Mouse (Mus musculus) spleen, postnatal 14 days (tissue): ENCODE results near the gene Srgap3.

ENCODE experiments used
- DNase-seq, 2 experiments: peaks; one replicate each; pipeline ENCODE4 v3.0.0; 2021 to 2022; ENCODE audit warnings: low spot score in 2 of 2

Gene Srgap3

GRCm38 (mm10) chr6:112912552-112912951, 34.5 kb downstream of the Srgap3 start:
- no peak for DNase-seq

DNA sequence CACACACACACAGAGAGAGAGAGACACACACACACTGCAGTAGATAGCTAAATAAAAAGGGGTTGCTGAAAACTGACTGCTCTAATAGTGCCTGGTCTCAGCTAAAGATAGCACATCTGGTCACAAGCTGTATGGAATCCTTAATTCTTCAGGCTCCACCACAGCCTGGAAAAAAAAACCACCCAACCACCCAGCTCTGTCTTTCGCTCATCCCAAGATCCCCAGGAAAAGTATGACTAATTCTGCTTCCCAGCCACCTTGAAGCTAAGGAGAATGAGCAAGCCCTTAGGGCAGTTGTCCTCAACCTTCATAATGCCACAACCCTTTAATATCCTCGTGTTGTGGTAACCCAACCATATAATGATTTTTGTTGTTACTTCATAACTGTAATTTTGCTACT, 37.4 kb downstream of the Srgap3 start:
- DNase-seq = no peak

DNA sequence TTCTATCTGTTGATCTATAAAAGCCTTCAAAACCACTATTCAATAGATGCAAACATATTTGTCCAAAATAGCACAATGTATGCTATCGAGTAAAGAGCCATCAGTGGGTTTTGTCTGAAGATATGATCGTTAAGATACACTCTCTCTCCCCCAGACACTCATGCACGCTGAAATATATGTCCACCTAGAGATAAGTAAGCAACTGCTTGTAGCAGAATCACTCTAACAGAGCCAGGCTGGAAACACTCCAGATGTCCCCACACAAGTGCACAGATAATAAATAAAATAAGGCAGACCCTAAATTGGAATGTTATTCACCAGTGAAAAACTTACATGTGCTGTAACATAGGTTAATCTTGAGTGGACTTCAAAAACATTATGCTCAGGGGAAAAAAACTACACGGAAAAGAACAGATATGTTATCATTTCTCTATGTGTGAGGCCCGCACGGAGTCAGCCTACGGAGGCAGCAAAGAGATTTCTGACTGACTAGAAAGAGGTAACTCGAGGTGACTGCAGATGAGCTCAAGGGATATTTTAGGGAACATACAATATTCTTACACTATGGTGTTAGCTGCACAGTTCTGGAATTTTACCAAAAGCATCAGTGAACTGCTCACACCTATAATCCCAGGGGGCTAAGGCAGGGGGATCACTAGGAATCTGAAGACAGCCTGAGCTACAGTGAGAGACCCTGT, 39.0 kb downstream of the Srgap3 start:
- DNase-seq = no peak

DNA sequence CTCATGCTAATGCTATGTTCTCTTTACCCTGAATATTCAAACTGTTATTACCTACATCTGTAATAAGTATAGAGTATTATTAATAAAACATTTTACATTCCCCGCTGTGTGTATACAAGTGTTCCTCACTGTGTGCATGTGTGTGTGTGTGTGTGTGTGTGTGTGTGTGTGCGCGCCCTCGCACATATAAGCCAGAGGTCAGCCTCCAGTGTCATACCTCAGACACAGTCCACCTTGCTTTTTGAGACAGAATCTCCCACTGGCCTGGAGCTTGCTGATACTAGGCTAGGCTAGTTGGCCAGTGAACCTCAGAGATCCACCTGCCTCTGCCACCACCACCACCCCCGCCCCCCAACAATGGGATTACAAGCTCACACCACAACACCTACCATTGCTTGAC, 43.3 kb downstream of the Srgap3 start:
- DNase-seq = no peak

- DNase-seq = no peak
These were observed 43.8 kb downstream of the Srgap3 start for GRCm38 (mm10) chr6:112903226-112903625.

GRCm38 (mm10) chr6:112902791-112903190, 44.3 kb downstream of the Srgap3 start:
- no peak for DNase-seq

GRCm38 (mm10) chr6:112900306-112900705, 46.8 kb downstream of the Srgap3 start:
- no peak for DNase-seq

GRCm38 (mm10) chr6:112899711-112900110, 47.4 kb downstream of the Srgap3 start:
- no peak for DNase-seq

GRCm38 (mm10) chr6:112899276-112899675, 47.8 kb downstream of the Srgap3 start:
- DNase-seq = no peak

DNA sequence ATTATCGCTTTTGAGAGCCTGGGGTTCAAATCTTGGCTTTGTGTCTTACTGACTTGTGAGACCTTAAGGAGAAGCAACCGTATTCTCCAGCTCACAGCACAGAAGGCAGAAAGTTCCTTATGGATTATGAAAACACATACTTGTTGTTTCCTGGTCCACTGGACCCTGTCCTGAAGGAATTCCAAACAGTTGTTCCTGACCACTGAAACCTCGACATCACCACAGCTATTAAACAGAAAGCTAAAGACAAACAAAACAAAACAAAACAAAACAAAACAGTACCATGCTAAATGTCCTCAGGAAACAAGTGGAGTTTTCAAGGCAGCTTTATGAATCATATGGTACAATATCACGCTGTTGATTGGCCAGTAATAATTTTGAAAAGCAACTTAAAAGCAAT, 48.6 kb downstream of the Srgap3 start:
- no peak for DNase-seq

GRCm38 (mm10) chr6:112896372-112896771, 50.7 kb downstream of the Srgap3 start:
- no peak for DNase-seq

GRCm38 (mm10) chr6:112890331-112890751, 56.7 kb downstream of the Srgap3 start:
- DNase-seq = no peak

DNA sequence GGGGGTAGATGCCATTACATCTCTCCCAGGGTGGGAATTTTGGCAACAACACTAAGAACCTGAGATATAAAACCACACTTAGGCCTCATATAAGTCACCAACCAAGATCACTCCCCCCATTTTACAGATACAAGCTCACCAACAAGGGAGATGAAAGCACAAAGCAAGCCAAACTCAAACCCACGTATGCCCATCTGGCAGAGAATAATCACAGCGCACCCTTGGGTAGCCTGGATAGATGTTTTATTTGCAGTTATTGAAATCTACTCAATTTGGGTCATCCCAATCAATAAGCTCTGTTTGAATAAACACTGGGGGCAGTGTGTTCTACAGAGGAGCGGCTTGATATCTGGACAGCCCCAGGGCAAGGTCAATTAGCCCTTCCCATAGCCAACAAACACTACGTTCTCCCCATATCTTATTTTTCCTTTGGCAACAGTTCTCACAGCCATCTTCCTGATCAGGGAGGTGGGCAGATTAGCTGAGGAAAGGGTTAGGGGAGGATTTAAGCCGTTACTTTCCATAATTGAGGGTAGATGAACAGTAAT, 63.4 kb downstream of the Srgap3 start:
- no peak for DNase-seq

GRCm38 (mm10) chr6:112880048-112880534, 67.0 kb downstream of the Srgap3 start:
- DNase-seq = no peak

DNA sequence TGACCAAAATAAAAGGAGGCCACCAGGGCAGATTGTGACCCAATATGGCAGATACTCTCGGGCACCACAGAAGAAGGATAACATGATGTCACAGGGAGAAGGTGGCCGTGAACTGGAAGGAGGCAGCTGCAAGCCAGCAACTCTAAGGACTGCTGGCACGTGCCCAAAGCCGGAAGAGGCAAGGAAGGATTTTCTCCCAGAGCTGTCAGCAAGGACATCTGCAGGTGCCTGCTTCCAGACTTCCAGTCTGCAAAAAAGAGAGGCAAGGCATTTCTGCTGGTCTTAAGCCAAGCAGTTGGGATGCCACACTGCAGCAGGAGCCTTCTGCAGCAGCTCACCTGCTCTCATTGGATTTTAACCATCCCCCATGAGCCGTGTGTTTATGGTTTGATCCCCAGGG, 67.9 kb downstream of the Srgap3 start:
- no peak for DNase-seq

DNA sequence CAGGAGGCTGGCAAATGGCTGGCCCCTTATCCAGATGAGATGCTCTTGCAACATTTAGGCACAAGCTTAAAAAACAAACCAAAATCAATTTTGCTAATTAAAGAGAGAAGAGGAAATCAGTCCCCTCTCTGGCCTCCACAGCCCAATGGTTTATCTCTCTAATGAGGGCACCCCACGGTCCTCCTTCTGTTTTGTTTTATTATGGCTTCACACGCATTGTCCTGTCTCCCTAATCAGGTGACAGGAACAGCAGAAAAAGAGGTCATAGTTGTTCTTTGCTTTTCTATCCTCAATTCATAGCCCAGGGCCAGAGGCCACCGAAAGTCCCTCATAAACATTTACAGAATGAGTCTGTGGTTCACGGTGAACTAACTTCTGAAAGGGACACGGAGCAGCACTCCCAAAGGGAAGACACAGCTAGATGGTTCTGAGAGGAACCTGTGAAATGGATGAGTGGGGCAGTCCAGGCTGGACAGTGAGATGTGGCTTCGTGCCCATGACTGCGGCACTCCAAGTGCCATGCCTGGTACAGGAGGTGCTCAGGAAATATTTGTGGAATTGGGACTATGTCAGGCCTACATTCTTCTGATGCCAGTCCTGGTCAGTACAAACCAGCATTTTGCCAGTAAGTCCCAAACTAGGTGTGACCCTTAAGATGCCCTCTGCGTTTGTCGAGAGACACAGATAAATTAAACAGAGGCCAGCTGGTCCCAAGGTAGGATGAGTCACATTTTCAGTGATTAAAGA, 73.8 kb downstream of the Srgap3 start:
- no peak for DNase-seq

- DNase-seq = no peak
These were observed 75.8 kb downstream of the Srgap3 start for GRCm38 (mm10) chr6:112871241-112871780.

DNA sequence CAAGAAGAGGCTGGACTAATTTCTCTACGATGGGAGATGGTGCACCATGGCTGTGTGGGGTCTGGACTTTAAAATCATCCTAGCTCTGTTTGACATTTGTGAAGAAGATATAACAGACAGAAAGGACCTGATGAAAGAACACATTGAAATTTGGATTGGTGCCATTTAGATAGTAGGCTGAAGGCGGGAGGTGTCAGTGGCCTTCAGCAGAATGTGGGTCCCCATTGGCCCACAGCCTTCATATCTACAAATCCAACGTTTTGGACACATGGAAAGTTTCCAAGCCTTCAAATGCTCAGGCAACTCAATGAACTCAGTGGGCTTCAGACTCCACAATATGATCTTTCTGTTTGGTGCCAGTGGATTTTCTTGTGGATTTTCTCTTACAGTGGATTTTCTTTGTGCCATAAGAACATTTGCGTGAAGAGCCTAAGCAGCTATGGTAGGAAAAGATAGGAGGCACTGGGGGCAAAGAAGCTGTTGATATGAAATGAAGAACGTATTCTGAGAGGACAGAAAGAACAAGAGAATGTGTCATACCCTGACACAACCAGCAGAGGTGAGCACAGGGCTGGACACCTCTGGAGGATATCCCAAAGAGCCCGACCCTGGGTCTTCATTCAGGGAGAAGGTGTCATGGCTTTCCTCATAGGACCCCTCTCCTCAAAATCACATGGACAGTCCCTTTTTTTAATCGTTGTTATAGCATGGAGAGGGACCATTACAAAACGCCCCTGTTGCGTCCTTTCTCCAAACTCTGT, 78.7 kb downstream of the Srgap3 start:
- DNase-seq = no peak

DNA sequence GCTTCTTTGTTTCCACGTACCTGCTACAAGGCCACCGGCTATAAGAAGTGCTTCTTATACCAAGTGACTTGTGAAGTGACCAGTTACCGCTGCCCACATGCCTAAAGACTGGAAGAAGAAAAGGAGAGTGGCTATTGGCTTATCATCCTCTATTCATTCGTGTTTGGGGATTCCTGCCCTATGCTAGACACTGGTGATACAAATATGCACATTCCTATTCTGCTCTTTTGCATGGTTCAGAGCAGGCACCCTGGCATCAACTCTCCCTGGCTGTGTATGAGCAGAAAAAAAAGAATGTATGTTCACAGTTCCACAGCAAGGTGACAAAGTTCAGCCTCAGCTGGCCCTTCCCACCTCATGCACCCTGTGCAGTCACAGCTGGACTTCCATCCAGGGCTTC, 81.0 kb downstream of the Srgap3 start:
- no peak for DNase-seq

- no peak for DNase-seq
These were observed 82.0 kb downstream of the Srgap3 start for GRCm38 (mm10) chr6:112865021-112865531.

DNA sequence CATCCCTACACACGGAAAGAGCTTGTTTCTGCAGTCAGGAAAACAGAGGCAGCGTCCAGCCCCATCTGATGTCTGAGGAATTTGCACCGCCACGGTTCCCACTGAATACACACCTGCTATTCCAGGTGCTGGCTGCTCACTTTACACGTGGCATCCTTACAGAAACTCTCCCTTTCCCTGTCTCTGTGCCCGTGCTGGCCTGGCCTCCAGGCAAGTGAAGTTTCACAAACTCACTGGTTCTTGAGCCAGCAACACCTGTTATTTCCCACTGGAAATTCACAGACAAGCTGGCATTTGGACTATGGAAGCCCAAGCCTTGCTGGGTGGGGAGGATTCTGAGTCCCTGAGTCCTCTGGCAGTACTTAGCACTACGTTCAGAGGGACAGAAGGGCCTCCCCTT, 84.6 kb downstream of the Srgap3 start:
- DNase-seq = no peak
